Mouse (Mus musculus): ENCODE measurements around the gene 6030445D17Rik.

6030445D17Rik gene

DNA sequence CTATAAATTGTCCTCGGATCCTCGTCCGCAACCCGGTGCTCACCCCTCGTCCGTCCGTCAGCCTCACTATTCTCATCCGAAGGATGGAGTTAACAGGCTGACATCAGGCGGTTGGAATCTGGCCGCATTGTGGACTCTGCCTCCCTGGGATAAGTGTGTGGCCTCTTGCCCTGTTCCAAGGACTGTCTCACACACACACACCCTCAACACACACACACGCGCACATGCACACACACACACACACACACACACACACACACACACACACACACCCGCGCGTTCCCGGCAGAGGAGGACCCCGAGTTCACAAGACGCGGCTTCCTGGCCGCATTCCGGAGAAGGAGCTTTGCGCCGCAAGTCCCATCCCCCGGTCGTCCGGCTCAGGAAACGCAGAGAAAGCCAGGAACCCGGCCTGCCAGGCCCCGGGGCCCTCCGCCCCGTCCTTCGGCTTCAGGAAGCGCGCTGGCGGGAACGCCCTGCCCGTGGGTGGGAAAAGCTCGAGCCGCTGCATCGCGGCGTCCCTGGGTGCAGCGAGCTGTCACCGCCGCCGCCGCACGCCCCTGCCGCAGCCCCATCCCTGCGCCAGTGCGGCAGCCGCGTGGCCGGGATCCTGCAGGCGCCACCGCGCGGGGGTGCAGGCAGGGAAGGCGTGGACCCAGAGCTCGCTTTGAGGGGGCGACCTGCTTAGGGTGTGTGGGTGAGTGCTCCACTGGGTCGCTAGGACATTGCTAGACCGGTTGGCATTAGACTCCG is at the start of gene 6030445D17Rik:
TSS of gene 6030445D17Rik (plus strand) at position 165 of the 753 bp plus-strand sequence.
- DNase-seq (ENCODE audit: low read depth), result peak; percentile 10

DNA sequence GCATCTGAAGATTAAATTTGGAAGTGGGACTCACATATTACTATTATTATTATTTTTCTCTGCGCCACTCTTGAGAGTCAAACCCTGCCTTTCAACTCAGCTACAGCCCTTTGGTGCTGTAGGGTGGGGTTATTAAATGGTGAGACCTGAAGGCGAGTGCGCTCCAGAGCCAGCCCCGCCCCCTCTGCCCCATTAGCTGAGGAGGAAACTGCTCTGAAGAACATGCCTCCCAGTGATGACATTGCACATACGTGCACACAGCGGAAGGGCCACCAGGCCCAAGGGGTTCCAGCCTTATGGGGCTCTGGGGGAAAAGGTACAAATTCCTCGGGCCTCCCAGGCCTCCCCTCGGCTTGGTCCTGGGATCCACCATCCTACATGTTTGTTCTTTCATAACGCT is 46.6 kb upstream of the 6030445D17Rik start:
- no peak for DNase-seq (ENCODE audit: low read depth)

DNA sequence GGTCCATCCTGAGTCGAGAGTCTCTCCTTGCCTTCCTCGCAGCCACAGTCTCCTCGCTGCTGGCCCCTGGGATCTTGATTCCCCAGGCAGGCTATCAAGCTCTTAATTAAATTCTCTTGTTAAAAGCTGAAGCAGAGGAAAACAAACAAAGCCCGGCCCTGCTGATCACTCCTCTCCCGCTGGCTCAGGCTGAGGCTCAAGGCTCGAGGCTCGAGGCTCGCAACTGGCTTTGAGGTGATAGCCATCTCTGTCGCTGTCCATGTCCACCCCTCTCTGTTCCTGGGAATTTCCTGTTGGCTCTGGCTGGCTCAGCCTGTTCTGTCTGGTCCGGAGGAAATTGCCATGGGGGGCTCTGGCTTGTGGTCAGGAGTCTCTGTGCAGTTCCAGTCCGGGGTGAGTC is 43.1 kb upstream of the 6030445D17Rik start:
- DNase-seq (ENCODE audit: low read depth), result no peak

DNA sequence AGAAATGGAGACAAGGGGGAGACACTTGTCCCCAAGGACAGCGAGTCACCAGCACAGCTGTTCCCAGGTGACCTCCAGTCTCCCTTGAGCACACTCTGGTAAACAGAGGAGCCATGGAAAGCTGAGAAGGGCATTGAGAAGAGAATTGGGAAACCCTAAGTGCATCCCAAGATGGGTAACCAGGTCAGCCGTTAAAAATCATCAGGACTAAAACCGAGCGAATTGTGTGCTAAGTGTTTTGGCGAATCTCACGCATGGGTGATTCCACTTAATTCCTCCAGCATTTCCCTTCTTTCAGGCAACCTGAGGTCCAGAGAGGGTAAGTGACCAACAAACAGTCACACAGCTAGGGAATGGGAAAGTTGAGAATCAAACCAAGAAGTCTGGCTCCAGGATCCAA is 42.7 kb upstream of the 6030445D17Rik start:
- no peak for DNase-seq (ENCODE audit: low read depth)

DNA sequence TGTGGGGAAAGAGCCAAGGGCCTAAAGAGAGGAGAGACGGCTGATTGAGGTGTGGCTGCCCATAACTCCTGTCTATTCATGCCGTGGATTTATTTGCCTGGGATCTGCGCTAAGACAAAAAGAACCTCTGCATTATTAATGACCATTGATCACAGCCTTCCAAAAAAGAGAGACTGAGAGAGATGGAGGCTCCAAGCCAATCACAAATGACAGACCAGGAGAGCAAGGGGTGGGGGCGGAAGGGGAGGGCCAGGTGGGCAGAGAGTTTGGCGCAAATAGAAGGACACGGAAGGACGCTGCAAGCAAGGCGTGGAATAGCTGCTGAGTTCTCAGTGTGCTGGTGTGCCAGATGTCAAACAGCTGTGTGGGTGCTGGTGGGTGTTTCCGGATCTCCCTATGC is 38.8 kb upstream of the 6030445D17Rik start, which contains the start of gene Htr1d:
TSS of gene Htr1d (plus strand) at position 301 of the 400 bp plus-strand sequence.
- DNase-seq (ENCODE audit: low read depth), result no peak

DNA sequence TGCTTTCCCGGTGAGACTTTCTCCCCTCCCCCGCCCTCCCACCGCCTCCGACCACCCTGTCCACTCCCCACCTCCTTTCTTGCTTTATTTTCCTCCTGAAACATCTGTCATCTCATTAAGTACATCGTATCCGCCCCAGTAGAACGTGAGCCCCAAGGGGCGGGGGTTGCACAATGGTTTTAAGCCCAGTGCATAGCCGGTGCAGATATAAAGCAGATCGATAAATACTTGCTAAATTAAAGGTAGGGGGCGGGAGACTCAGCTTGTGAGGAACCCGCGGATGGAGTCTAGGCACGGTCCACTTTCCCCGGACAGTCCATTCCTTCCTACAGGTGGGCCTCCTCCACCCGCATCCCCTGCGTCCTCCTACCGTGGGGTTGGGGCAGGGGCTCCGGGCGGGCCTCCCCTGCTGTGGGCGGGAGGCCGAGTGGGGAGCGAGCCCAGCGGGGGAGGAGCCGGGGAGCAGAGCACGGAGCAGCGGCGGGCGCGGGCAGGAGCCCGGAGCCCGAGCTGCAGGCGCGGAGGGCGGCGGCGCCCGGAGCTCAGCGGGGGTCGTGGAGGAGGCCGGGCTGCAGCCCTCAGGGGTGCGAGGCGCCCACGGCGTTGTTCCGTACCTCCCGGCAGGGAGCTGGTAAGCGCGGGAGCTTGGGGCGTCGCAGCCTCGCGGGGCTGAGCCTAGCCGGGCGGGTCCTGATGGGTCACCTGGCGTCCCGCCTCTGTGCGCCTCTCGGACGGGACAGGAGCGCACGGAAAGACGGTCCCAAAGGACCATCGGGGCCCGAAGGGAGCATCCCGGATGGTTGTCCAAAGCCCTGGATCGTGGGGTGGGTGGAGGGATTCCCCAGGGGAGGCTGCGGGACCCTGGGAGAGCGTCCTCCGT is 37.7 kb upstream of the 6030445D17Rik start:
- no peak for DNase-seq (ENCODE audit: low read depth)

DNA sequence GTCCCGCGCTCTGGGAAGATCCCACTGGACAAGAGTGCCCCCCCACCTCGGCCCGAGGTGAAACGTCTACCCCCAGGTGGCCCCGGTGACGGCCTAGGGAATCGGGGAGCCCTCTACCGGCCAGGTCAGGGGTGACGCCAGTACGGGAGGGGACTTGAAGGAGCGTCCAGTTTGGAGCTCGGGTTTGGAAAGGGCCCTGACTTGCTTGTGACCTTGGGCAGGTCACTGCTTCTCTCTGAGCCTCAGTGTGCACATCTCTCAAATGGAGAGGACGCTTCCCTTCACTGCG is 37.1 kb upstream of the 6030445D17Rik start:
- no peak for DNase-seq (ENCODE audit: low read depth)

DNA sequence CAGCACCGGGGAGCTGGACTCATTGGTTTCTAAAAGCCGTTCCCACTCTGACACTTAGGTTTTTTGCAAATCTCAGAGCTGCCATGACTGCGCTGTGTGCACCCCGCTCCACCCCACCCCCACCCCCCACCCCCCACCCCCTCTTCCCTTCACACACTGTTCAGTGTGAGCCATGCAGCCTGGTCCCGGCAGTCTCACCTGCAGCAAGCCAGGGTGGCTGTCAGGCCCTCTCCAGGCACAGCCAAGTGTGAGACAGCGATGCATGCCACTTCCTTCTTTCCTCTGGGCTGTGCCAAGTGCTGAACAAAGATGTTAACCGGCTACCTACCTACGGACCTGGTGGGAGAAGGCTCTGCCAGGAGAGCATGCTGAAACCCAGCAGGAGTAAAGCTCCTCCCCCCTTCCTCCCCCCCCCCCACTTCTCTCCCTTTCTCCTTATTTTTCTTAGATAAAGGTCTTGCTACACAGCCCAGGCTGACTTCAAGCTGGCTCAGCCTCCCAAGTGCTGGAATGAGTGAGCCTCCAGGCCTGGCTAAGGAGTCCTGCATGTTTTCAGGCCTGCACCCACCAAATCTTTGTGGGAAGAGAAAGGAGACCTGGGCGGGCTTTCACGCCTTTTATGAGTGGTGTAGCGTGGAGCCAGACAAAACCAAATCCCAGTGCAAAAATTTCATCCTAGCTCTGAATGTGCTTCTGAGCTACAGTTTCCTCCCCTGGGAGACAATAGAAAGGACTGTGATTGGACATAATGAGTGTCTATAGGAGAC is 31.3 kb upstream of the 6030445D17Rik start:
- DNase-seq (ENCODE audit: low read depth), result no peak

DNA sequence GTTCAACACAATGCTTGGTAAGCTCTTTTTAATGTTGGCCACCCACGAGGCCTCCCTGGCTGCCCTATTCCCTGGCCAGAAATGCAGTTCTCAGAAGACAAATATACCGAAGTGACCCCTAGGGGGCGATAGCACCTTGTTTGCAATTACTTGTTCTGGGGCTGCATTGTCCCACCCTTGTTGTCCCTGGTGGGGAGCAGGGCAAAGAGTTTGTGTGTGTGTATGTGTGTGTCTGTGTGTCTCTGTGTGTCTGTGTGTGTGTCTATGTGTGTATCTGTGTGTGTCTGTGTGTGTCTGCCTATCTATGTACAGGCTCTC is 30.7 kb upstream of the 6030445D17Rik start:
- peak; percentile 74 for DNase-seq (ENCODE audit: low read depth)

DNA sequence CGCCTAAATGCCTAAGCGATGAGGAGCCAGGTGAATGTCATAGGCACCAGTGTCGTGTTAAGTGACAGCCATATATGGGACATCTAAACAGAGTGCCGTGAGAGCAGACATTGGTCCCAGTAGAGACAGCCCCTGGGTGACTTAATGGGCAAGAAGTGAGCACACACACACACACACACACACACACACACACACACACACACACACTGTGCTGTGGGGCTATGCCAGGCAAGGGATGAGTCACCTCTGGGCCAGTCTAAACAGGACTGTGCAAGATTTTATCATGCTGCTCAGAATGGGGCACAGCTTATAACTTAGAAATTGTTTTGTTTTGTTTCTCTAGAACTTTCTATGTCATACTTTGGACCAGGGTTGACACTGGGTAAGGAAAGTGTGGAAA is 28.0 kb upstream of the 6030445D17Rik start:
- DNase-seq (ENCODE audit: low read depth), result no peak

DNA sequence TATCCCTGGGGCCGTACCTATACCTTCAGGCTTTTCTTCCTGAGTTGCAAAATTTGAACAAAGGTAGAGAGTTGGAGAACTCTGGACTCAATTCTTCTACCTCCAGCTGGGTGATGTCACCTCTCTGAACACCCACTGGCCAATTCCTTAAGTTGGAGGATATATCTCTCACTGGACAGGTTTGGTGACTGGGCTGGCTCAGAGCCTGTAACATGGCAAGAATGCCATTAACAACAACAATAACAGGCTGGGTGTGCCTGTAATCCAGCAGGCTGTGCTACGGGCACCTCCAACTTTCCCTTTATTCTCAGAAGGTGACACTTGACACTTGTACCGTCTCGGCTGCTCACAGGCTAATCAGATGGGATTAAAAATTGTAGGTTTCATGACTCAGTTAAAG is 22.9 kb upstream of the 6030445D17Rik start:
- no peak for DNase-seq (ENCODE audit: low read depth)

DNA sequence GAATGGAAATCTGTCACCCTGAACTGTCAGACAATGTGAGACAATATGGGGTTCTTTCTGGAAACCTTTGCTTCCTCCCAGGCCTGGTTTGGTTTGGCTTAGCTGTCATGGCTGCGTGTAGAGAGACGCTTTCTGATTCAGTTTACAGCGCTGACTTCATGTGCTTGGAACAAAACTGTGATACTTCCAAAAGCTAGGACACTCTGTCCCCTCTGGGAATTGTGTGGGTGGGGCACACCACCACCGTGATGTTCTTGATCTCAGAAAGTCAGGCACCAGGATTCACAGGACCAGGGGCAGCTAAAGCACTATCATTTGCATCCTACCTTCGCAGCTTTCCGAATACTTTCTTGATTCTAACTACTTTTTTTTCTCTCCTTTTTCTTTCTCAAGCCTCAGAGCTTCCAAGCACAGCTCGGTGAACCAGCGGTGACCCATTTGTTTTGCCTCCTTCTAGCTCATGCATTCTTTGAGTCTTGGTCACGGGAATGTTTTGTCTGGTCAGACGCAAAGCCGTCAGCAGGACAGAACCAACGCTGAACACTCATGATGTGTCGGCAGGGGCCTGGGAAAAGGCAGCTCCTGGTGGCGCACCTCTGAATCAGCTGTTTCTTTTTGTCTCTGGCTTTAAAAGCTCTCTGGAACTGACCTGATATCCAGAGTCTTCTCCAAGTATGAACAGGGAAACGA is 20.6 kb upstream of the 6030445D17Rik start:
- no peak for DNase-seq (ENCODE audit: low read depth)

DNA sequence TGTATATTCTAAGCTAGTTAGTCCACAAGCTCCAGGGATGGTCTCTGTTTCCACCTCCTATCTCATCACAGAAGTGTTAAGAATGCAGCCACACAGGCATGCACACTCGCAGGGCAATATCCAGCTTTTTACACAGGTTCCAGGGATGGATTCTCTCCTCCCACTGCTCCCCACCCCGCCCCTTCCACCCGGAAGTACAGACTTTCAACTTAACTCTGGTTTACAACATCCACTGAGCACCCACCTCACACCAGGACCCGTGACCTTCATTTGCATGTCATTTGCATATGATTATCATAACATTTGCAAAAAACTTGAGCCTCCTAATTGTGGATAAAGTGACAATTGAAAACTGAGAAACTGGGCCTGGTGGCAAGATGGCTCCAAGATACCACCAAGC is 17.5 kb upstream of the 6030445D17Rik start:
- no peak for DNase-seq (ENCODE audit: low read depth)

DNA sequence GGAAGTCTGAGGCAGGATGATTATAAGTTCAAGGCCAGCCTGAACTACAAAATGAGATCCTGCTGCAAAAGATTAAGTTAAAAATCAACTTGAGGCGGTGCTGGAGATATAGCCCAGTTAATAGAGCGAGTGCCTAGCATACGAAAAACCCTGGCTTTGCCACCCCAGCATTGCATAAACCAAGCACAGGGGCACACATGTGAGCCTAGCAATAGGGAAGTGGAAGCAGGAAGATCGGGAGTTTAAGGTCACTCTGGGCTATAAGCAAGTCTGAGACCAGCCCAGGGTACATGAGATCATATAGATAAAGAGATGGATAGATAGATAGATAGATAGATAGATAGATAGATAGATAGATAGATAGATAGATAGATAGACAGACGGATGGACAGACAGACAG is 12.3 kb upstream of the 6030445D17Rik start:
- no peak for DNase-seq (ENCODE audit: low read depth)

DNA sequence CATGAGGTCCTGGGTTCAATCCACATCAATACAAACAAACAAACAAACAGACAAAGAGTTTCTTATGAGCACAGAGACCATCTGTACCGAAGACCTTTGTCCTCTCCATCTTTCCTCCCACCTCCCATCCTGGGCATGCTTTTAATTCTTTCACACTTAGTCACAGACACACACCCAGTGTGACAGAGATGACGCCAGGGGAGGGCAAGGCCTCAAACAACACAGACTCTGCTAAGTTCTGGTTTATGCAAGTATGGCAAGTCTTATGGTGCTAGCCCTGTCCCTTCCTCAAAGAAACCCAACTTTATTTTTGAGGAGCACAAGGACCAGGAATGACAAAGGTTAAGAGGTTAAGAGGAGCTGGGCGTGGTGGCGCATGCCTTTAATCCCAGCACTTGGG is 11.8 kb upstream of the 6030445D17Rik start:
- DNase-seq (ENCODE audit: low read depth), result no peak

DNA sequence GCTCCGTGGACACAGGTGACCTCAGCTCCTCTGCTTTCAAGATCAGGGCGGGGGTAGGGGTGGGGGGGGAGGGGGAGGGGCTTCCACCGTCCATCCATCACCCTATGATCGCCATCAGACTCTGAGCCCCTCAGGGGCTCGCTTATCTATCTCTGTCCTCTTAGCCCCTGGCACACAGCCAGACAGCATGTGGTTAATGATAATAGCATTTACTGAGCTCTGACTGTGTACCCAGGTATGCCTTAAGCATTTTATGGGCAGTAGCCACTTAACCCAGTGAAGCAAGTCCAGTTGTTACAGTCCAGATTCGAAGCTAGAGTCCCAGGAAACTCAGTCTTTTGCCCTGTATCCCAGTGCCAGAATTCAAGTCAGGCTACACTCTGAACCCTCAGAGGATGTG is 10.5 kb upstream of the 6030445D17Rik start:
- no peak for DNase-seq (ENCODE audit: low read depth)

DNA sequence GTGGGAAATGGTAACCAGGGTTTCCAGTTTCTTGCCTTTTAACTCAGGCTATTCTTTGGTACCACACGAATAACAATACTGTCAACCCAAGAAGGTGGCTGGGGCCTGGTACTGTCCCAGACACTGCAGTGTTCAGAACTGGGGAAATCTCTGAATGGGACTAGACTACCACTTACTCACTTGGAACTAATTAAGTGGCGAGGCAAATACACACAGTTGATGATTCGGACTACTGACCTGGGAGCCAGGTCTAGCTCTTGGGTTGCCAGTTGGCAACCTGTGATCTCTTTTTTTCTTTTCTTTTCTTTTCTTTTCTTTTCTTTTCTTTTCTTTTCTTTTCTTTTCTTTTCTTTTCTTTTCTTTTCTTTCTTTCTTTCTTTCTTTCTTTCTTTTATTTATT is 9.8 kb upstream of the 6030445D17Rik start:
- DNase-seq (ENCODE audit: low read depth), result no peak

DNA sequence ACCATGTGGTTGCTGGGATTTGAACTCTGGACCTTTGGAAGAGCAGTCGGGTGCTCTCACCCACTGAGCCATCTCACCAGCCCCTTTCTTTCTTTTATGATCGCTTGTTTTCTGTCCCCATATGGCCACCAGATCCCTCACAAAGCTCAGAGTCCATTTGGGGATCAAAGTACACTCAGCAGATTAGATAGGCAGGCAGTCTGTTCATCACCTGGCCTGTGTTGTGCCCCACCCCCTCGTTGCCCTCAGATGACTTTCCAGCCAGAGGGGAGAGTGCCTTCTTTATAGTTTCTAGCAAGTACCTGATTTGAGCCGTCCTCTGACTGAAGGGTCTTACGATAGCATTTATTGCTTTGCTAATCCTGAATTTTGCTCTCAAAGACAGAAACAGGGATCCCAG is 9.3 kb upstream of the 6030445D17Rik start:
- no peak for DNase-seq (ENCODE audit: low read depth)

DNA sequence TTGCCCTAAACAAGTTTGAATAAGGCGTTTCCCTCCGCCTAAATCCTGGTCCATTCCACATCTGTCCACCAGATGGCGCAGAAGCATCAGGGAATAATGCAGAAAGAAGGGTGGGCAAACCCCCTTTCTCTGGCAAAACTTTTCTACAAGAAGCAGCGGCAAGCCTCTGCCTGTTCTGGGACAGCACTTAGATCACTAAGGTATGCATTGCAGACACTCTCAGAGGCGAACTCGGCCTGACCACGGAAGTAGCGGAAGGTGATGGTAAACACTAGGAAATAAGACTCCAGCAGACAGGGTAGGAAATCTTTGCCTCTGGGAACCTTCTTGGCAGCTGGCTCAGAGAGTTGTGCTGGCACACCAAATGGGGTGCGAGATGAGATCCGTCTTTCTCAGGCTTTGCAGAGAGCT is 7.2 kb upstream of the 6030445D17Rik start:
- DNase-seq (ENCODE audit: low read depth), result no peak

DNA sequence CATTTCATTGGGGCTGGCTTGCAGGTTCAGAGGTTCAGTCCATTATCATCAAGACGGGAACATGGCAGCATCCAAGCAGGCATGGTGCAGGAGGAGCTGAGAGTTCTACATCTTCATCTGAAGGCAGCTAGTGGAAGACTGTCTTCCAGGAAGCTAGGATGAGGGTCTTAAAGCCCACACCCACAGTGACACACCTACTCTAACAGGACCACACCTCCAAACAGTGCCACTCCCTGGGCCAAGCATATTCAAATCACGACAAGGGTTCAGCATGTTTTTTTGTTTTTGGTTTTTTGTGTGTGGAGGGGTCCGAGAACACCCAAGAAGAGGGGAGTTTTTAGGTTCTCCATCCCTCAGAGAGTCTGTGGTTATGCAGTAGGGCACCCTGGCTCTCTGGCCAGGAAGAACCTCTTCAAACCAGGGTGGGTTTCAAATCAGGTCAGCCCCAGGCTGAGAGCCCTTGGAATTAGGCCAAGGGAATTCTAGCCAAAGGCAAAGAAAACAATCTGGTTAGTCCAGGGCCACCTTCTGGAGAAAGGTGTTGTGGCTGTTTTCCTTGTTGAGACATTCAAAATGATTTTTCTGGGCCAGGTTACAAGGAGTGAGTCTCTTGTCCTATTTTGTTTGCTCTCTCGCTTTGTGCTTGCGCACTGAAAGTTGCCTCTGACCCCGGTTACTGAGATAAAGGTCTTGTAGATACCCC is 5.4 kb upstream of the 6030445D17Rik start:
- DNase-seq (ENCODE audit: low read depth), result no peak

DNA sequence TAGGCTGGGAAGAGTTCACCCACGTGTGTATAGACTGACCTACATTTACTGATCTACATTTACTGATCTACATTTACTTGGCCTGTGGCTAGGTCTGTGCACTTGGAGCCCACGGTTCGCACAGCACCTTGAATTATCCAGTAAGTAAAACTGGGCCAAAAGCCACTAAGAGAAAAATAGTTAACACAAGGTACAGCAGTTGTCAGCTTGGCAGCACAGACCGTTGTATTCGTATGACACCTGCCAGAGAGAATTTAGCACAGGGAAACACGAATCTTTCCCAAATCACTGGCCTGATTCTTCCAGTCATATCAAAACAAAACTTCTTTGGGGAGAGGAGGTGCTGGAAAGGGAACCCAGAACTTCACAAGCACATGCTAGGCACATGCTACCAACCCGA is 3.8 kb upstream of the 6030445D17Rik start:
- no peak for DNase-seq (ENCODE audit: low read depth)

DNA sequence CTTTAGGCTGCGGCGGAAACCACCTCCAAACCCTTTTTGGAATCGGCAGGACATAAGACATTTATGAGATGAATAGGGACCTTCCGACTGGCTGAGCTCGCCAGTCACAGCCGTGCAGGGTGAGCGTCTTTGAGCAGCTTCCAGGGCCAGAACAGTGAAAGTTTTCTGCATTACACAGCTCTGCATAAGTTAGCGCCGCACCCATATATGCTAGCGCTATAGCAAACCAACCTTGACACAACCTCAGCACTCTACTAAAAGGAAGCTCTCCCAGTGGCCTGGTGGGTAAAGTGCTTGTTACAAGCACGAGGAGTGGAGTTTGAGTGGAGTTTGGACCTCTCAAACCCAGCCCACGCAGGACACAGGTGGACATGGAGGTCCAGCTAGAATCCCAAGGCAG is 2.8 kb upstream of the 6030445D17Rik start:
- DNase-seq (ENCODE audit: low read depth), result no peak
